ENCODE assay signal across 8 mouse cellular contexts in the genomic region with DNA sequence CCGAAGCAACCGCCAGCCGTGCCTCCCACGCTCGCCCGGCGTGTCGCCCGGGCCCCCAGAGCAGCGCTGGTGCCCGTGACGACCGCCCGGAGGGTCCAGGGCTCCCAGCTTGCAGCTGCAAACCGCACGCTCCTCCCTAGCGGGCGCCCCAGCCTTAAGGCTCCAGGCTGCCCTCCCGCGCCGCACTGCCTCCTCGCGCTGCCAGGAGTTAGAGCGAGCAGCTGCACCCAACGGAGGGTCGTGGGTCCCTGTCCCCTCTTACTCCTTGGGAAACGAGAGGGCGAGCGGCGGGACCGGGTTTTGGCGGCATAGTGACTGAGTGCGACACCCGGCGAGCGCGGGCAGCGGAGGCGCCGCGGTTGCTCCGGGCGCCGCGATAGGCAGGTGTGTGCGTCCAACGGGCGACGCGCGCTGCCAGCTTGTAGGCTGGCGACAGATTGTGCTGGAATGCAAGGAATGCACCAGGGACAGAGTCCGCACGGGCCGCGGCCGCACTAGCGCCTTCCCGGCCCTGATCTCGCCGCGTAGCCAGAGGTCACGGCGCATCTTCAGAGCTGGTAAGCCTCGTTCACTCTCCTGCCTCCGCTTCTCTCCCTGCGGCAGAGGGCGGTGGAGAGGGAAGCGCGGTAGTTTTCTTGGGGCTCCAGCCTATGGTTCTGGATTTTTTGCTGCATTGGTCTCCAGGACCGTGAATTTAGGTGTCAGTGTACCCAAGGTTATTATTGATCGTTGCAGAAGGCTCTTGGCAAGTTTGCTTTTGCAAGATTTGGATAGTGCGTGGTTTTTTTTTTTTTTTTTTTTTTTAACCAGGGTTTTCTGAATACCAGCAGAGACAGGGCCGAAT. TPM values are rescaled to one million over a fixed set of nuclear protein-coding genes. Genes with fewer than 3 reads are reported as not detected.
DNase-seq lines count a peak whose midpoint lies in the region; ATAC-seq lines count a peak whose summit lies in the region.

No protein-coding gene starts in this region.

- H3K4me2 ChIP-seq in intestine, embryonic 15.5 days (replicated peaks), result peak overlapping the region; percentile 80

- peak overlapping the region; percentile 86 for H3K27ac ChIP-seq in intestine, embryonic 15.5 days

- H3K4me3 ChIP-seq in intestine, embryonic 15.5 days (replicated peaks), result peak overlapping the region; percentile 89

- under 1% methylated on average over 66 of the region's 74 CpGs for WGBS in intestine, embryonic 15.5 days

- DNase-seq in adrenal gland, adult (ENCODE audit: inconsistent age in 2 of 2, low spot score in 1 of 2), result peak; percentile 75 to 92
- peak; percentile 89 for DNase-seq in embryo, embryonic 10 days (ENCODE audit: low spot score)
- peak; percentile 24 to 33 for DNase-seq in gastrocnemius, postnatal 36 days
- DNase-seq in left cerebral cortex, postnatal 14 days (ENCODE audit: low spot score in 2 of 2), result peak; percentile 58 to 72
- DNase-seq in right cerebral cortex, postnatal 25 days, result peak; percentile 85
- peak; percentile 69 to 70 for DNase-seq in urinary bladder, postnatal 4 days (ENCODE audit: low spot score in 2 of 2)

- peak; percentile 77 for ATAC-seq in intestine, embryonic 15.5 days
- peak; percentile 49 for ATAC-seq in megakaryocyte progenitor cell, adult 5-6 weeks (replicated peaks; ENCODE audit: poor library complexity)

- H3K4me1 ChIP-seq in intestine, embryonic 15.5 days (replicated peaks), result peaks cover 10% of the 10 kb centered on the region; the same call in 1 of the 2 replicates

- H3K36me3 ChIP-seq in intestine, embryonic 15.5 days, result no peaks in the 10 kb centered on the region

- intact Hi-C loops in gastrocnemius, postnatal 36 days (cut with DNase I), result loop anchor here (5.0 kb wide), 2 partner anchors 276 to 464 kb away; no protein-coding TSS in a partner anchor
- intact Hi-C loops in left cerebral cortex, postnatal 14 days (cut with DNase I), result loop anchor here (5.0 kb wide), 3 partner anchors 151 to 276 kb away; no protein-coding TSS in a partner anchor

- no peaks in the 10 kb centered on the region for H3K27me3 ChIP-seq in intestine, embryonic 15.5 days (replicated peaks)

- peak overlapping the region; percentile 87 for H3K9ac ChIP-seq in intestine, embryonic 15.5 days

- H3K9me3 ChIP-seq in intestine, embryonic 15.5 days, result no peaks in the 10 kb centered on the region

RNA-seq across cellular contexts. Expression of gene Pkp4, which starts 1.0 kb away (rescaled TPM):
- total RNA-seq in gastrocnemius, postnatal 36 days (2021), result 10 to 100 TPM; 19.6 to 32.3 TPM
- 17.4 and 19.6 TPM in 2 replicates for polyA plus RNA-seq in intestine, embryonic 15.5 days (2015; fragmentation: Nextera tagmentation; extraction: Ambion mirVana)
- total RNA-seq in left cerebral cortex, postnatal 14 days (2021), result 100 to 1,000 TPM; 214 to 223 TPM
- 12.6 and 22.2 TPM in 2 replicates for total RNA-seq in megakaryocyte progenitor cell, adult 5-6 weeks (2015)
- 14.3 and 18.8 TPM in 2 replicates for total RNA-seq in megakaryocyte progenitor cell, adult 5-6 weeks (2017)

RNA-seq across cellular contexts. Expression of gene Ccdc148, which starts 1.2 kb away (rescaled TPM):
- total RNA-seq in gastrocnemius, postnatal 36 days (2021), result under 1 TPM in 1 of 2 experiments, not detected in 1; 0.10 TPM
- 0.88 and 0.90 TPM in 2 replicates for polyA plus RNA-seq in intestine, embryonic 15.5 days (2015; fragmentation: Nextera tagmentation; extraction: Ambion mirVana)
- 10 to 100 TPM; 10.6 to 11.4 TPM for total RNA-seq in left cerebral cortex, postnatal 14 days (2021)
- 0.10 and 0.15 TPM in 2 replicates for total RNA-seq in megakaryocyte progenitor cell, adult 5-6 weeks (2015)
- not detected in 2 replicates for total RNA-seq in megakaryocyte progenitor cell, adult 5-6 weeks (2017)

Comparison
In these comparisons a context has a peak if more than half of its experiments do, and no peak if none do; other contexts are left out.
1. Peak in every context shown above with its lines: DNase-seq, ATAC-seq, H3K4me3 ChIP-seq and H3K27ac ChIP-seq.
2. DNase-seq: peak in every context shown above with its lines; median percentile 89 in embryo, embryonic 10 days; 85 in right cerebral cortex, postnatal 25 days; 84 in adrenal gland, adult; 70 in urinary bladder, postnatal 4 days; 65 in left cerebral cortex, postnatal 14 days; 28 in gastrocnemius, postnatal 36 days.
3. RNA of gene Pkp4, which starts 1.0 kb away (total RNA-seq): 214 to 223 TPM in left cerebral cortex, postnatal 14 days; 19.6 to 32.3 TPM in gastrocnemius, postnatal 36 days and 12.6 to 22.2 TPM in megakaryocyte progenitor cell, adult 5-6 weeks; every median in the first group is over 4 times any median in the second.
4. RNA of gene Ccdc148, which starts 1.2 kb away (total RNA-seq): 10.6 to 11.4 TPM in left cerebral cortex, postnatal 14 days; 0.10 to 0.15 TPM in megakaryocyte progenitor cell, adult 5-6 weeks and 0.10 TPM in gastrocnemius, postnatal 36 days; every median in the first group is over 10 times any median in the second.